Comparison of ENCODE assay signal across 16 mouse cellular contexts in the genomic region with DNA sequence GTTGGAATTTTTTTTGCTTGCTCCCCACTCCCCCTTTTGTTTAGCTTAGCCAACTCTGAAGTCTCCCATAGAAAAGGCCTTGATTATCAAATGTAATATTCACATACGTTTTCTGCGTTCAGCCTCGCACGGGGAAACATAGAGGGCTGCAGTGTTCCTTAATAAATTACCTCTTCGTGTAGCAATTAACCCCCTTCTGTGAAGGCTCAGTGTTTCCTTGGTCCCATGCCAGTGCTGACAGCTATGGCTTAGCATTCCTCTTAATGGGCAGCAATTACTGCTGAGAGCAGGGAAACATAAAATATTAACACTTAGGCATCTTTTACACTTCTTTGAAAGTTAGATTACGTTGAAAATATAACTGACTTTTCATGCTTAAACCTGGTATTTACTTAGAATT.
DNase-seq lines count a peak whose midpoint lies in the region; ATAC-seq and TF ChIP-seq lines count a peak whose summit lies in the region.
"Had no signal": no experiment of that assay in that cellular context is flagged by ENCODE, and none has a peak within 500 bp of the region (broad histone marks: within the 10 kb centered on the region; RNA-seq: fewer than 3 reads in every experiment).

No protein-coding gene starts in this region.

- no peaks in the 10 kb centered on the region for H3K36me3 ChIP-seq in forebrain, embryonic 14.5 days (ENCODE audit: control insufficient read depth, insufficient read depth, low read length)
- no peaks in the 10 kb centered on the region for H3K36me3 ChIP-seq in limb, embryonic 14.5 days (ENCODE audit: control insufficient read depth, insufficient read depth, low read length)
- H3K36me3 ChIP-seq: embryonic facial prominence, embryonic 15.5 days; midbrain, embryonic 15.5 days had no signal

- 8% methylated on average over 6 of the region's 6 CpGs for WGBS in forebrain, embryonic 14.5 days
- WGBS in limb, embryonic 14.5 days: 28% methylated on average over 6 of the region's 6 CpGs

- H3K4me2 ChIP-seq in forebrain, embryonic 14.5 days (ENCODE audit: low read length): no peak overlapping the region
- no peak overlapping the region for H3K4me2 ChIP-seq in limb, embryonic 14.5 days (replicated peaks; ENCODE audit: low read depth, low read length, severe bottlenecking)
- H3K4me2 ChIP-seq: embryonic facial prominence, embryonic 15.5 days; midbrain, embryonic 15.5 days had no signal

- in situ Hi-C loops in Patski (cut with MboI; ENCODE audit: low pct_unique_long_range_greater_than_20kb): no loop called here

- no peak for ATAC-seq in Patski
- peak; percentile 78 for ATAC-seq in forebrain, embryonic 14.5 days
- no peak for ATAC-seq in limb, embryonic 14.5 days (ENCODE audit: low FRiP score, low read depth)
- ATAC-seq: midbrain, embryonic 15.5 days had no signal

- no peak overlapping the region for H3K27ac ChIP-seq in forebrain, embryonic 14.5 days (ENCODE audit: low read depth, low read length)
- no peak overlapping the region for H3K27ac ChIP-seq in limb, embryonic 14.5 days (replicated peaks; ENCODE audit: low read depth, low read length)
- H3K27ac ChIP-seq: embryonic facial prominence, embryonic 15.5 days; heart, adult 2 months; midbrain, embryonic 15.5 days had no signal

- POLR2A ChIA-PET in Patski (lab: Charles Lee): no interaction called here

- H3K4me3 ChIP-seq in forebrain, embryonic 14.5 days (ENCODE audit: low read depth, low read length): no peak overlapping the region
- no peak overlapping the region for H3K4me3 ChIP-seq in limb, embryonic 14.5 days (replicated peaks; ENCODE audit: low read length)
- H3K4me3 ChIP-seq: embryonic facial prominence, embryonic 15.5 days; heart, adult 2 months; midbrain, embryonic 15.5 days had no signal

- no peak for TF ChIP-seq POLR2A in limb, embryonic 14.5 days (IDR thresholded peaks at IDR 0.05; ENCODE audit: borderline replicate concordance, extremely low read depth, insufficient read depth, insufficient read length)

- CTCF ChIA-PET in Patski (lab: Charles Lee): no interaction called here

- H3K4me1 ChIP-seq in forebrain, embryonic 14.5 days (ENCODE audit: control insufficient read depth, insufficient read depth, low read length): peaks cover 16% of the 10 kb centered on the region
- H3K4me1 ChIP-seq in limb, embryonic 14.5 days (ENCODE audit: control insufficient read depth, insufficient read depth, low read length): peaks cover 5% of the 10 kb centered on the region; the same call in 1 of the 2 replicates
- H3K4me1 ChIP-seq: embryonic facial prominence, embryonic 15.5 days had no signal

- no peak overlapping the region for H3K9ac ChIP-seq in forebrain, embryonic 14.5 days (ENCODE audit: low read length)
- no peak overlapping the region for H3K9ac ChIP-seq in limb, embryonic 14.5 days (ENCODE audit: low read depth, low read length, severe bottlenecking)
- H3K9ac ChIP-seq: embryonic facial prominence, embryonic 15.5 days; midbrain, embryonic 15.5 days had no signal

- DNase-seq in kidney, postnatal 10 days: peak; percentile 51
- no peak for DNase-seq in kidney, adult 18-20 months
- peak; percentile 33 for DNase-seq in Patski (ENCODE audit: low read depth, low spot score)
- peak; percentile 89 for DNase-seq in forebrain, embryonic 14.5 days (ENCODE audit: low spot score)
- DNase-seq in limb, embryonic 14.5 days (ENCODE audit: low spot score): peak; percentile 55
- DNase-seq in urinary bladder, adult 18-20 months (ENCODE audit: low spot score in 2 of 2): no peak
- DNase-seq in layer of hippocampus, adult 9-11 months: no peak
- DNase-seq: adrenal gland, adult 2 months; cerebellum, postnatal 36 days; heart, adult 2 months; liver; lung, postnatal 14 days; right cerebral cortex, postnatal 14 days had no signal

- H3K27me3 ChIP-seq in Patski: peaks cover 5% of the 10 kb centered on the region
- no peaks in the 10 kb centered on the region for H3K27me3 ChIP-seq in forebrain, embryonic 14.5 days (replicated peaks; ENCODE audit: control insufficient read depth, insufficient read depth, low read length)
- H3K27me3 ChIP-seq in limb, embryonic 14.5 days (ENCODE audit: control insufficient read depth, insufficient read depth, low read length): no peaks in the 10 kb centered on the region
- H3K27me3 ChIP-seq: CH12.LX; embryonic facial prominence, embryonic 15.5 days; midbrain, embryonic 15.5 days had no signal

- no peak for TF ChIP-seq CTCF in Patski (IDR thresholded peaks at IDR 0.05)

- H3K9me3 ChIP-seq in forebrain, embryonic 14.5 days (replicated peaks; ENCODE audit: control insufficient read depth, low read length): no peaks in the 10 kb centered on the region
- H3K9me3 ChIP-seq in limb, embryonic 14.5 days (ENCODE audit: control insufficient read depth, low read length): no peaks in the 10 kb centered on the region
- H3K9me3 ChIP-seq: embryonic facial prominence, embryonic 15.5 days; midbrain, embryonic 15.5 days had no signal

Comparison
In these comparisons a context has a peak if more than half of its experiments do, and no peak if none do; other contexts are left out.
1. DNase-seq: peak in kidney, postnatal 10 days (single experiment), Patski (single experiment), forebrain, embryonic 14.5 days (single experiment) and limb, embryonic 14.5 days (single experiment); none in kidney, adult 18-20 months (single experiment), urinary bladder, adult 18-20 months (0 of 2) and layer of hippocampus, adult 9-11 months (single experiment).